Mouse (Mus musculus) spleen, adult 2 months (tissue): Measurements from ENCODE around the gene Hic1. TPM values are rescaled to one million over a fixed set of nuclear protein-coding genes. Genes with fewer than 3 reads are reported as not detected.

Experiments
- DNase-seq, 2 experiments: peaks; one replicate each; pipeline versions ENCODE4 v3.0.0 to v3.0.0-alpha.2; 2012 to 2021; ENCODE audit warnings: low spot score in 2 of 2, low read depth in 1 of 2
- H3K27ac ChIP-seq: fragments of 200-500 bp; 2 replicates; pipeline ENCODE4 v1.5.1; 2012; ENCODE audit warnings: low read length, inconsistent platforms; ENCODE audit not compliant: insufficient read depth
- H3K27me3 ChIP-seq: fragments of 200-500 bp; 2 replicates; pipeline ENCODE4 v1.6.1; 2012; ENCODE audit warnings: mild to moderate bottlenecking, moderate library complexity, low read length, inconsistent platforms; ENCODE audit not compliant: control insufficient read depth, insufficient read depth
- H3K36me3 ChIP-seq: fragments of 200-500 bp; 2 replicates; pipeline ENCODE4 v1.6.1; 2012; ENCODE audit warnings: mild to moderate bottlenecking, low read length, inconsistent platforms; ENCODE audit not compliant: control insufficient read depth, insufficient read depth
- H3K4me1 ChIP-seq: fragments of 200-500 bp; 2 replicates; pipeline ENCODE4 v1.6.1; 2011; ENCODE audit warnings: inconsistent platforms; ENCODE audit not compliant: control insufficient read depth, insufficient read depth, insufficient read length
- H3K4me3 ChIP-seq: fragments of 200-500 bp; 2 replicates; pipeline ENCODE4 v1.5.1; 2011; ENCODE audit warnings: mild to moderate bottlenecking, inconsistent platforms; ENCODE audit not compliant: insufficient read depth, insufficient read length; ENCODE audit errors: extremely low read depth
- CTCF ChIP-seq: fragments of 200-500 bp; IDR thresholded peaks from 2 replicates; pipeline ENCODE4 v1.5.1; 2011; ENCODE audit warnings: mild to moderate bottlenecking, inconsistent platforms; ENCODE audit not compliant: insufficient read depth, insufficient read length, insufficient replicate concordance; ENCODE audit errors: extremely low read depth
- POLR2A ChIP-seq: fragments of 200-500 bp; IDR thresholded peaks from 2 replicates; pipeline ENCODE4 v1.6.1; 2011; ENCODE audit warnings: low read depth, low read length, inconsistent platforms
- WGBS: fragments of 180-500 bp; shearing (Covaris S2); methylation state at CpG from one replicate; pipeline ENCODE4 v1.1.7; 2018; 5-methylcytosine and 5-hydroxymethylcytosine counted together
- polyA plus RNA-seq: library from polyadenylated mRNA; depleted of rRNA; stranded (reverse); fragments of >200 nt; gene quantifications from 2 replicates; pipeline ENCODE4 v1.2.3, GENCODE M21; 2012

Gene Hic1
- polyA plus RNA-seq, 1 experiment = 9.2 TPM

DNA sequence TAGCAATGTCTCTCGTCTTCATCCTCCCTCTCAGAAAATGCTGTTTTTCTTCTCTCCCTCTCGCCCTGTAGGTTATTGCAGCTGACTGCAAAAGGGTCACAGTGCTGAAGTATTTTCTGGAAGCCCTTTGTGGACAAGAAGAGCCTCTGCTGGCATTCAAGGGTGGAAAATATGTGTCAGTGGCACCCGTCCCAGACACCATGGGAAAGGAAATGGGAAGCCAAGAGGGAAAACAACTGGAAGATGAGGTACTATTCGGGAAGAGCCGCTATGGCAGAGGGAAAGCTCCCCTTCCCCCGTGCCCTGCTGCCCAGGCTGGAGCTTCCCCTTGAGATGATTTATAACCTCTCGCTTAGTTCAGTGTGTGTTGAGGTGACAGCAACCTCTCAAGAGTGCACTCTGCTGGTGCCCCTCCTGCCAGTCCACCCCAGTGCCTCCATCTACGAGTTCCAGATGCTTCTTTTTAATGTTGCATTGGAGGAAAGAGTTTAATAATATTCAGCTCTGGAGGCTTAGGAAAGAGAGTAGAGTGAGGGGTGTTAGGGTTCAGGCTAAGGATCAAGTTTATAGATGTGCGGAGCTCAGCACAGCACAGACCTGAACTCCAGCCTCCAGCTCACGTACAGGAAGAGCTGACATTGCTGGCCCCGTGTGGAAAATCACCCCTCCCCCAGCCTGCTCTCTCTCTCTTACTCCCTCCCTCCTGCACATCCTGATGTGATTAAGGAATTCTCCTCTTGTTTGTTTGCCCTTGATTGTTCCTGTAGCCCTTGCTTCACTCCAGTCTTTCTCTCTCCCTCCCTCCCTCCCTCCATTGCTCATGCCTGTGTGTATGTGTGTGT is 30.0 kb downstream of the Hic1 start:
- no peak for TF ChIP-seq CTCF
- TF ChIP-seq POLR2A = no peak
- peaks cover 7% of the 10 kb centered on the region; the same call in 1 of the 2 replicates for H3K36me3 ChIP-seq
- no peak for DNase-seq

DNA sequence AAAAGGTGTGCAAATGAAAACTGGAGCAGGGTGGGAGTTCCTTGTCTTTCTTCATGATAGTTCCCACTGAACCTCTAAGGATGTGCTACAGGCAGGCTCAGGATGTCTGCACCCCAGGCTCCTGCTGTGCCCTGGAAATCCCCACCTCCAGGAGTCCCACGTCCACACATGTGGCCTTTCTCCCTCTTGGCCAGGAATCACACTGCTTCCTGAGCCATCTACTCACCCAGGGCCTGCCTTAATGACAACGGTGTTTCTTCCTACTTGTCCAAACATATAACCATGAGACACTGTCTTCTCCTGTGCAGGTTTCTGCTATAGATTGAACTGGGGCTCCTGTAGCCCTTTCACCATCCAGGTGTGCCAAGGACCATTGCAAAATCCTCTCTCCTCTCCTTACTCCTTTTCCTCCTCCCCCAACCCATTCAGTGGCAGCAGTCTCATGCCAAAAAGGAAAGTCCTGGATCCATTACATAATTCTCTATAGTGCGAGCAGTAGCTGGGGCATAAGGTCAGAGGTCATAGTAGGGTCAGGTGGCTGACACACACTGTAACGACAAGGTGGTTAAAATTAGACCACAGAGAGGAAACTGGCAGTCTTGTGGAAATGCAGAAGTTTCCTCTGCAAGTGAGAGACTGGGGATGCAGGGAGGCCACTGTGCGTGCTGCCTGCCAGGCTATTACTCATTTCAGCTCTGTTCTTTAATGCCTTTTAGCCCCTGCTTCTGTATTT is 32.5 kb downstream of the Hic1 start:
- H3K4me1 ChIP-seq = peaks cover 10% of the 10 kb centered on the region; the same call in 1 of the 2 replicates
- no peaks in the 10 kb centered on the region for H3K27me3 ChIP-seq
- no peak overlapping the region for H3K27ac ChIP-seq
- no peak for TF ChIP-seq CTCF
- TF ChIP-seq POLR2A = no peak
- WGBS = 16% methylated on average over 5 of the region's 5 CpGs
- no peaks in the 10 kb centered on the region for H3K36me3 ChIP-seq
- DNase-seq = peak; percentile 21 to 49
- no peak overlapping the region for H3K4me3 ChIP-seq

More for the DNA sequence above, 30.0 kb downstream of the Hic1 start:
- H3K4me3 ChIP-seq = no peak overlapping the region
- H3K4me1 ChIP-seq = peaks cover 10% of the 10 kb centered on the region; the same call in 1 of the 2 replicates
- H3K27ac ChIP-seq = peak overlapping the region; percentile 45
- 64% methylated on average over 11 of the region's 11 CpGs for WGBS
- no peaks in the 10 kb centered on the region for H3K27me3 ChIP-seq

DNA sequence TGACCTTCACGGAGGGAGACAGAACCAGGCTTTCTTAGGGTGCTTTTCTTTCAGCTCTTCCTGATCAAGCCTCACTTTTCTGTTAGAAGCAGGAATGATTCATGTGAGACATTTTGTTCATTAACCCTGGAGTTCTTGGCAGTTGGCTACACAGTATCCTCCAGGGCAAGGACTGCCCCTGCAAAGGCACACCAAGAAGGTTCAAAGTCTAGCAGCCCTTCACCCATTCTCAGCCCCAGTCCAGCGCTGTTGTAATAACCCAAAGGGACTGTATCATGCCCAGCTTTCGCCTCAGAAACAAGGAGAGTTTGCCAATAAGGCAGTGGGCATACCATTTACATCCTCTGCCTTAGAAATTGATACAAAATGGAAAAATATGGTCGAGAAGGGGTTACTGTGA is 34.0 kb downstream of the Hic1 start:
- Histone ChIP-seq H3K27ac (no peak overlapping the region), H3K36me3 (no peaks in the 10 kb centered on the region), H3K27me3 (no peaks in the 10 kb centered on the region), H3K4me3 (no peak overlapping the region), H3K4me1 (peaks cover 10% of the 10 kb centered on the region; the same call in 1 of the 2 replicates)
- no peak for TF ChIP-seq POLR2A
- TF ChIP-seq CTCF = no peak
- WGBS = 91% methylated on average over 4 of the region's 4 CpGs
- DNase-seq = no peak

DNA sequence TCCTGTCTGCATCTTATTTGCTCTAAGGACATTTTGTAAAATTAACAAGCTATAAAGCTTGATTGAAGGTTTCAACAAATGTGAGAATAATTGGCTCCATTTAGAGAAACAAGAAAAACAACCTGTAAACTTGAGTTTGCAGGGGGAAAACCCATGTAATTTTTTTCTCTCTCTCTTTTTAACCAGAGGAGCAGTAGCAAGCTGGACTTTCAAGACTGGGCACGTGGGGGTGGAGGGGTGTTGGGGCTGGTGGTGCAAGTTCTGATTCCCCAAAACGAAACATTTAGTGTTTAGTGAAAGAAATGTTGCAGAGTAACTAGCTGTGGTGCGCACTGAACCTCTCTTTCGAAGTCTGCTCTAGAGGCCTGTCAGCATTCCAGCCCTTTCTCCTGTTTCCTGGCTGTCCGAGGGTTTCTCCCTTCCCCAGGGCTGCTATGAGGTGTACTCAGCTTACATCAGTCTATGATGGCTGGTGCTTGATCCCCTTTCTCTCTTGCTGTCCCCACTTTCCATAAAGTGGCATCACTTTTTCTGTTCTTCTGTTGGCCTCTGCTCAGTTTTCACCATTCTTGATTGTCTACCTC is 34.7 kb downstream of the Hic1 start:
- TF ChIP-seq POLR2A (no peak), CTCF (no peak)
- Histone ChIP-seq H3K27ac (no peak overlapping the region), H3K27me3 (no peaks in the 10 kb centered on the region), H3K36me3 (no peaks in the 10 kb centered on the region; the same call in 1 of the 2 replicates), H3K4me3 (no peak overlapping the region), H3K4me1 (peaks cover 10% of the 10 kb centered on the region; the same call in 1 of the 2 replicates)
- DNase-seq = no peak
- 81% methylated on average over 5 of the region's 5 CpGs for WGBS

DNA sequence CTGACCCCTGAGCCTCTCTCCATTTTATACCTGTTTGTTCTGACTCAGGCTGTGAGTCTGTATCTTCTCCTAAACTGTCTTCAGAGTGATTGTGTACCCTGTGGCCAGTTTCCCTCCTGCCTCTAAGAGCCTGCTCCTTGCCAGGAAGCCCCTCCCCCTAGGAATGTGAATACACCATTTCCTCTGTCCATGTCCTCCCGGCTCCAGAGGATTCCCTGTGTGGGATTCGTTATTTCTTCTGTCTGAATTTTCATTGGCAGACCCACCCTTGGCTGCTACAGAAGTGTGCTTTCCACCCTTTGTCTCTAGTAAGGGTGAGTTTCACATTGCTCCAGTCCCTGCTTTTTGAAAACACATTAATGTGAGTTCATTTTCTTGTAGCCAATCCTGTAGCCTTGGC is 35.4 kb downstream of the Hic1 start:
- H3K4me1 ChIP-seq = peaks cover 10% of the 10 kb centered on the region; the same call in 1 of the 2 replicates
- H3K27ac ChIP-seq = no peak overlapping the region
- no peaks in the 10 kb centered on the region; the same call in 1 of the 2 replicates for H3K36me3 ChIP-seq
- WGBS = 76% methylated on average over 2 of the region's 2 CpGs
- no peaks in the 10 kb centered on the region for H3K27me3 ChIP-seq
- no peak for DNase-seq
- TF ChIP-seq POLR2A (no peak), CTCF (no peak)
- no peak overlapping the region for H3K4me3 ChIP-seq

DNA sequence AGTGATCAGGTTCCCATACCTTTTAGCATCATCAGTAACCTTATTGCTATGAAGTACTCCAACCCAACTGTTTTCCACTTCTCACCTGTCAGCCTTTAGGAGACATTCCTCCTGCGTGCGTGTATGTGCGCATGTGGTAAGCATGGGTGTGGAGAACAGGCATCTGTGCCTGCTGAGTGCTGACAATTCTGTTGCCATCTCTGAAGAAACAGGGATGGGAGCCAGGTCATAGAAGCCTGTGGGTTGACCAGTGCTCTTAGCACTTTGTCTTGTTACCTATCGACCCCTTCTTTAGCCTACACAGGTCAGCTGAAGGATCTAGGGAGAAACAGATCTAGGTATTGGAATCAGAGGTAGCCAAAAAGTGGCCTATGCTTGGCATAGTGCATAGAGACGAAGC is 35.9 kb downstream of the Hic1 start:
- 90% methylated on average over 5 of the region's 5 CpGs for WGBS
- Histone ChIP-seq H3K36me3 (no peaks in the 10 kb centered on the region; the same call in 1 of the 2 replicates), H3K27me3 (no peaks in the 10 kb centered on the region), H3K4me3 (no peak overlapping the region), H3K27ac (no peak overlapping the region), H3K4me1 (peaks cover 10% of the 10 kb centered on the region; the same call in 1 of the 2 replicates)
- DNase-seq = no peak
- TF ChIP-seq POLR2A = no peak
- TF ChIP-seq CTCF = no peak
